Comparison of ENCODE assay signal across 8 mouse cellular contexts in genomic region chr17:85645718-85646665, GRCm38 (mm10). TPM values are rescaled to one million over a fixed set of nuclear protein-coding genes. Genes with fewer than 3 reads are reported as not detected.
DNase-seq lines count a peak whose midpoint lies in the region; ATAC-seq lines count a peak whose summit lies in the region.

No protein-coding gene starts in this region.

- peak overlapping the region; percentile 44 for H3K27ac ChIP-seq in embryonic facial prominence, embryonic 15.5 days (replicated peaks)
- peak overlapping the region; percentile 79 for H3K27ac ChIP-seq in hindbrain, embryonic 10.5 days
- H3K27ac ChIP-seq in limb, embryonic 15.5 days, result no peak overlapping the region
- no peak overlapping the region for H3K27ac ChIP-seq in neural tube, embryonic 11.5 days (ENCODE audit: low read depth, low read length)

- no peak overlapping the region for H3K9ac ChIP-seq in embryonic facial prominence, embryonic 15.5 days
- no peak overlapping the region for H3K9ac ChIP-seq in limb, embryonic 15.5 days
- H3K9ac ChIP-seq in neural tube, embryonic 11.5 days (ENCODE audit: low read length), result 0 out of 2 replicates have a peak overlapping the region, but pooled peaks have one; percentile 19

- H3K4me3 ChIP-seq in embryonic facial prominence, embryonic 15.5 days (replicated peaks), result peak overlapping the region; percentile 39
- H3K4me3 ChIP-seq in hindbrain, embryonic 10.5 days, result peak overlapping the region; percentile 50
- H3K4me3 ChIP-seq in limb, embryonic 15.5 days, result peak overlapping the region; percentile 37
- H3K4me3 ChIP-seq in neural tube, embryonic 11.5 days (ENCODE audit: low read depth, low read length), result peak overlapping the region; percentile 25

- DNase-seq in left cerebral cortex, postnatal 4 days, result peak; percentile 63
- DNase-seq in left cerebral cortex, adult 18-20 months (ENCODE audit: low spot score in 2 of 2), result no peak
- DNase-seq in adrenal gland, postnatal 10 days, result peak; percentile 68
- peak; percentile 76 for DNase-seq in hindbrain, embryonic 10.5 days (ENCODE audit: low spot score)
- DNase-seq in neural tube, embryonic 11.5 days (ENCODE audit: low spot score), result peak; percentile 80
- DNase-seq in right cerebral cortex, adult 18-20 months, result no peak

- peak; percentile 20; the same call in 1 of the 2 replicates for ATAC-seq in embryonic facial prominence, embryonic 15.5 days (ENCODE audit: insufficient number of reproducible peaks, low FRiP score, low TSS enrichment, low read depth)
- no peak for ATAC-seq in limb, embryonic 15.5 days (ENCODE audit: insufficient number of reproducible peaks, low FRiP score, low TSS enrichment, low read depth)
- ATAC-seq in neural tube, embryonic 11.5 days (ENCODE audit: insufficient read depth, low FRiP score, low TSS enrichment), result peak; percentile 78

- peak overlapping the region; percentile 80 for H3K4me2 ChIP-seq in embryonic facial prominence, embryonic 15.5 days (replicated peaks)
- H3K4me2 ChIP-seq in limb, embryonic 15.5 days, result peak overlapping the region; percentile 80
- H3K4me2 ChIP-seq in neural tube, embryonic 11.5 days (ENCODE audit: low read depth), result peak overlapping the region; percentile 43

- no peaks in the 10 kb centered on the region for H3K9me3 ChIP-seq in embryonic facial prominence, embryonic 15.5 days (replicated peaks)
- H3K9me3 ChIP-seq in hindbrain, embryonic 10.5 days, result no peaks in the 10 kb centered on the region
- H3K9me3 ChIP-seq in limb, embryonic 15.5 days, result no peaks in the 10 kb centered on the region
- no peaks in the 10 kb centered on the region for H3K9me3 ChIP-seq in neural tube, embryonic 11.5 days (ENCODE audit: control insufficient read depth, low read length)

- intact Hi-C loops in left cerebral cortex, postnatal 4 days (cut with DNase I), result no loop called here

- H3K36me3 ChIP-seq in embryonic facial prominence, embryonic 15.5 days, result no peaks in the 10 kb centered on the region
- no peaks in the 10 kb centered on the region for H3K36me3 ChIP-seq in hindbrain, embryonic 10.5 days
- no peaks in the 10 kb centered on the region for H3K36me3 ChIP-seq in limb, embryonic 15.5 days
- no peaks in the 10 kb centered on the region for H3K36me3 ChIP-seq in neural tube, embryonic 11.5 days (ENCODE audit: control insufficient read depth, insufficient read depth, low read length)

- peaks cover 29% of the 10 kb centered on the region for H3K27me3 ChIP-seq in embryonic facial prominence, embryonic 15.5 days
- peaks cover 95% of the 10 kb centered on the region for H3K27me3 ChIP-seq in hindbrain, embryonic 10.5 days (ENCODE audit: insufficient read depth, poor library complexity, severe bottlenecking)
- peaks cover 54% of the 10 kb centered on the region for H3K27me3 ChIP-seq in limb, embryonic 15.5 days
- H3K27me3 ChIP-seq in neural tube, embryonic 11.5 days (ENCODE audit: control insufficient read depth, insufficient read depth, low read length), result peaks cover 53% of the 10 kb centered on the region

- peaks cover 13% of the 10 kb centered on the region for H3K4me1 ChIP-seq in embryonic facial prominence, embryonic 15.5 days
- H3K4me1 ChIP-seq in hindbrain, embryonic 10.5 days (replicated peaks), result peaks cover 15% of the 10 kb centered on the region
- peaks cover 15% of the 10 kb centered on the region for H3K4me1 ChIP-seq in limb, embryonic 15.5 days
- no peaks in the 10 kb centered on the region for H3K4me1 ChIP-seq in neural tube, embryonic 11.5 days (ENCODE audit: control insufficient read depth, insufficient read depth, low read length)

- 4% methylated on average over 36 of the region's 36 CpGs for WGBS in embryonic facial prominence, embryonic 15.5 days
- WGBS in hindbrain, embryonic 10.5 days, result 2% methylated on average over 36 of the region's 36 CpGs
- WGBS in limb, embryonic 15.5 days, result 3% methylated on average over 36 of the region's 36 CpGs
- WGBS in neural tube, embryonic 11.5 days, result under 1% methylated on average over 36 of the region's 36 CpGs

RNA-seq across cellular contexts. Expression of gene Six3, which starts 32.6 kb away (rescaled TPM):
- total RNA-seq in left cerebral cortex, postnatal 4 days (2021), result 1 to 10 TPM; 2.4 to 6.4 TPM
- 1 to 10 TPM; 2.9 to 6.1 TPM for total RNA-seq in left cerebral cortex, adult 18-20 months (2021)
- total RNA-seq in adrenal gland, postnatal 10 days (2021), result not detected
- 6.0 and 6.6 TPM in 2 replicates for polyA plus RNA-seq in embryonic facial prominence, embryonic 15.5 days (2015; fragmentation: Nextera tagmentation; extraction: Ambion mirVana)
- polyA plus RNA-seq in hindbrain, embryonic 10.5 days (2016; fragmentation: Nextera tagmentation; extraction: Ambion mirVana), result 0.46 and 1.9 TPM in 2 replicates
- not detected in 2 replicates for polyA plus RNA-seq in limb, embryonic 15.5 days (2015; fragmentation: Nextera tagmentation; extraction: Ambion mirVana)
- 0.13 and 0.19 TPM in 2 replicates for polyA plus RNA-seq in neural tube, embryonic 11.5 days (2014; fragmentation: Nextera tagmentation; extraction: Ambion mirVana)

RNA-seq across cellular contexts. Expression of gene Six2, which starts 42.1 kb away (rescaled TPM):
- 1 to 10 TPM; 1.4 to 1.8 TPM for total RNA-seq in left cerebral cortex, postnatal 4 days (2021)
- total RNA-seq in left cerebral cortex, adult 18-20 months (2021), result under 1 TPM; 0.87 to 0.93 TPM
- under 1 TPM in 1 of 2 experiments, not detected in 1; 0.36 TPM for total RNA-seq in adrenal gland, postnatal 10 days (2021)
- 8.2 and 10.7 TPM in 2 replicates for polyA plus RNA-seq in embryonic facial prominence, embryonic 15.5 days (2015; fragmentation: Nextera tagmentation; extraction: Ambion mirVana)
- polyA plus RNA-seq in hindbrain, embryonic 10.5 days (2016; fragmentation: Nextera tagmentation; extraction: Ambion mirVana), result 5.4 and 5.6 TPM in 2 replicates
- 3.9 and 4.3 TPM in 2 replicates for polyA plus RNA-seq in limb, embryonic 15.5 days (2015; fragmentation: Nextera tagmentation; extraction: Ambion mirVana)
- polyA plus RNA-seq in neural tube, embryonic 11.5 days (2014; fragmentation: Nextera tagmentation; extraction: Ambion mirVana), result 1.5 and 2.1 TPM in 2 replicates

Comparison
In these comparisons a context has a peak if more than half of its experiments do, and no peak if none do; other contexts are left out.
1. DNase-seq: peak in left cerebral cortex, postnatal 4 days (single experiment), adrenal gland, postnatal 10 days (single experiment), hindbrain, embryonic 10.5 days (single experiment) and neural tube, embryonic 11.5 days (single experiment); none in left cerebral cortex, adult 18-20 months (0 of 2) and right cerebral cortex, adult 18-20 months (single experiment).
2. H3K27ac ChIP-seq: peak in embryonic facial prominence, embryonic 15.5 days (single experiment) and hindbrain, embryonic 10.5 days (single experiment); none in limb, embryonic 15.5 days (single experiment) and neural tube, embryonic 11.5 days (single experiment).
3. Peak in every context shown above with its lines, with median percentiles within 50 percentile points of each other: H3K4me2 ChIP-seq and H3K4me3 ChIP-seq.